Mouse (Mus musculus) limb, embryonic 13.5 days (tissue): ENCODE results near the gene Dact3. TPM values are rescaled to one million over a fixed set of nuclear protein-coding genes. Genes with fewer than 3 reads are reported as not detected.

Experiments
- ATAC-seq: fragments of 200-750 bp; cut with Nextera tagmentation; 2 replicates; pipeline ENCODE4 v1.8.0; 2017; ENCODE audit warnings: low read depth, moderate number of reproducible peaks, moderate TSS enrichment; ENCODE audit not compliant: low FRiP score
- H3K27ac ChIP-seq: fragments of 300-500 bp; sonication (generic); 2 replicates; pipeline ENCODE4 v1.5.1; 2015; ENCODE audit warnings: inconsistent platforms, mild to moderate bottlenecking, moderate library complexity
- H3K27me3 ChIP-seq: fragments of 300-500 bp; sonication (generic); 2 replicates; pipeline ENCODE4 v1.6.1; 2015; ENCODE audit warnings: mild to moderate bottlenecking, inconsistent platforms
- H3K36me3 ChIP-seq: fragments of 300-500 bp; sonication (generic); 2 replicates; pipeline ENCODE4 v1.6.1; 2015; ENCODE audit warnings: inconsistent platforms, mild to moderate bottlenecking, moderate library complexity
- H3K4me1 ChIP-seq: fragments of 300-500 bp; sonication (generic); 2 replicates; pipeline ENCODE4 v1.6.1; 2015; ENCODE audit warnings: inconsistent platforms
- H3K4me2 ChIP-seq: fragments of 300-500 bp; sonication (generic); replicated peaks from 2 replicates; pipeline ENCODE4 v1.6.1; 2015; ENCODE audit warnings: inconsistent platforms, mild to moderate bottlenecking, moderate library complexity
- H3K4me3 ChIP-seq: fragments of 300-500 bp; sonication (generic); 2 replicates; pipeline ENCODE4 v1.5.1; 2015; ENCODE audit warnings: moderate library complexity, mild to moderate bottlenecking, inconsistent platforms
- H3K9ac ChIP-seq: fragments of 300-500 bp; sonication (generic); 2 replicates; pipeline ENCODE4 v1.6.1; 2015; ENCODE audit warnings: mild to moderate bottlenecking, inconsistent platforms
- H3K9me3 ChIP-seq: fragments of 300-500 bp; sonication (generic); 2 replicates; pipeline ENCODE4 v1.6.1; 2016; ENCODE audit warnings: inconsistent platforms
- WGBS: fragments of 180-500 bp; shearing (Covaris S2); methylation state at CpG from one replicate; pipeline ENCODE4 v1.1.7; 2015; 5-methylcytosine and 5-hydroxymethylcytosine counted together
- polyA plus RNA-seq: library from polyadenylated mRNA; unstranded; fragments of >200 nt; fragmentation: Nextera tagmentation; extraction: Ambion mirVana; gene quantifications from 2 replicates; pipeline ENCODE4 v1.2.1, GENCODE M21; 2015

Gene Dact3
- 5.1 and 6.1 TPM in 2 replicates for polyA plus RNA-seq

- H3K9ac ChIP-seq: peak within 1 kb of the TSS; percentile 93
- H3K27me3 ChIP-seq: no peaks in the 10 kb centered on the region
- H3K9me3 ChIP-seq: no peaks in the 10 kb centered on the region
- peak within 1 kb of the TSS; percentile 94 for H3K4me3 ChIP-seq
- H3K36me3 ChIP-seq: peaks cover 38% of the 10 kb centered on the region
- H3K4me2 ChIP-seq: peak within 1 kb of the TSS; percentile 91
- H3K4me1 ChIP-seq: peaks cover 24% of the 10 kb centered on the region
- H3K27ac ChIP-seq: peak within 1 kb of the TSS; percentile 93
- 0% methylated on average over 1 of the region's 1 CpGs for WGBS
- ATAC-seq: no peak
Observed at GRCm38 (mm10) chr7:16875310-16875325, at the start of gene Dact3. Gene Dact3 (plus strand): TSS chr7:16875317.

- H3K4me3 ChIP-seq: no peak overlapping the region
- no peaks in the 10 kb centered on the region for H3K9me3 ChIP-seq
- no peak overlapping the region for H3K27ac ChIP-seq
- H3K27me3 ChIP-seq: no peaks in the 10 kb centered on the region
- peaks cover 85% of the 10 kb centered on the region for H3K36me3 ChIP-seq
- no peak overlapping the region for H3K9ac ChIP-seq
- WGBS: 83% methylated on average over 10 of the region's 10 CpGs
- H3K4me1 ChIP-seq: peaks cover 18% of the 10 kb centered on the region
- no peak overlapping the region for H3K4me2 ChIP-seq
- ATAC-seq: no peak
Observed at GRCm38 (mm10) chr7:16825785-16826184, 49.3 kb upstream of the Dact3 start.

- H3K27ac ChIP-seq: no peak overlapping the region
- no peak overlapping the region for H3K4me2 ChIP-seq
- no peaks in the 10 kb centered on the region for H3K27me3 ChIP-seq
- H3K9ac ChIP-seq: peak overlapping the region; percentile 20; the same call in 1 of the 2 replicates
- peaks cover 93% of the 10 kb centered on the region for H3K36me3 ChIP-seq
- no peaks in the 10 kb centered on the region for H3K9me3 ChIP-seq
- H3K4me1 ChIP-seq: peaks cover 10% of the 10 kb centered on the region; the same call in 1 of the 2 replicates
- H3K4me3 ChIP-seq: no peak overlapping the region
- 68% methylated on average over 5 of the region's 5 CpGs for WGBS
- no peak for ATAC-seq
Observed at GRCm38 (mm10) chr7:16826571-16826970, 48.5 kb upstream of the Dact3 start.

GRCm38 (mm10) chr7:16827274-16827673, 47.8 kb upstream of the Dact3 start:
- no peak overlapping the region for H3K4me3 ChIP-seq
- H3K9ac ChIP-seq: no peak overlapping the region
- H3K9me3 ChIP-seq: no peaks in the 10 kb centered on the region
- ATAC-seq: no peak
- H3K27me3 ChIP-seq: no peaks in the 10 kb centered on the region
- no peak overlapping the region for H3K4me2 ChIP-seq
- 70% methylated on average over 4 of the region's 4 CpGs for WGBS
- peaks cover 99% of the 10 kb centered on the region for H3K36me3 ChIP-seq
- 0 out of 2 replicates have a peak, but pooled peaks cover 5% of the 10 kb centered on the region for H3K4me1 ChIP-seq
- H3K27ac ChIP-seq: no peak overlapping the region

- Histone ChIP-seq H3K27me3 (no peaks in the 10 kb centered on the region), H3K36me3 (peaks cover 100% of the 10 kb centered on the region), H3K4me2 (no peak overlapping the region), H3K9me3 (no peaks in the 10 kb centered on the region), H3K4me3 (no peak overlapping the region), H3K27ac (no peak overlapping the region), H3K9ac (no peak overlapping the region), H3K4me1 (no peaks in the 10 kb centered on the region)
- WGBS: 86% methylated on average over 9 of the region's 9 CpGs
- ATAC-seq: no peak
Observed at GRCm38 (mm10) chr7:16830449-16830848, 44.7 kb upstream of the Dact3 start.

GRCm38 (mm10) chr7:16837916-16838803, 37.0 kb upstream of the Dact3 start:
- 0 out of 2 replicates have a peak, but pooled peaks cover 3% of the 10 kb centered on the region for H3K4me1 ChIP-seq
- H3K9me3 ChIP-seq: no peaks in the 10 kb centered on the region
- H3K9ac ChIP-seq: no peak overlapping the region
- no peak overlapping the region for H3K4me2 ChIP-seq
- 93% methylated on average over 18 of the region's 18 CpGs for WGBS
- no peaks in the 10 kb centered on the region for H3K27me3 ChIP-seq
- ATAC-seq: no peak
- no peak overlapping the region for H3K4me3 ChIP-seq
- H3K27ac ChIP-seq: no peak overlapping the region
- peaks cover 75% of the 10 kb centered on the region for H3K36me3 ChIP-seq

- no peak for ATAC-seq
- peaks cover 67% of the 10 kb centered on the region for H3K36me3 ChIP-seq
Observed at GRCm38 (mm10) chr7:16838804-16839426, 36.2 kb upstream of the Dact3 start.

GRCm38 (mm10) chr7:16839427-16840108, 35.5 kb upstream of the Dact3 start:
- Histone ChIP-seq H3K9ac (no peak overlapping the region), H3K4me2 (no peak overlapping the region), H3K4me1 (peaks cover 13% of the 10 kb centered on the region), H3K4me3 (no peak overlapping the region), H3K36me3 (peaks cover 61% of the 10 kb centered on the region), H3K27me3 (no peaks in the 10 kb centered on the region), H3K9me3 (no peaks in the 10 kb centered on the region), H3K27ac (no peak overlapping the region)
- WGBS: 92% methylated on average over 12 of the region's 12 CpGs
- ATAC-seq: no peak

More at GRCm38 (mm10) chr7:16838804-16839426, 36.2 kb upstream of the Dact3 start:
- H3K4me3 ChIP-seq: no peak overlapping the region
- 84% methylated on average over 6 of the region's 6 CpGs for WGBS
- peaks cover 6% of the 10 kb centered on the region for H3K4me1 ChIP-seq
- H3K9ac ChIP-seq: no peak overlapping the region
- H3K27me3 ChIP-seq: no peaks in the 10 kb centered on the region
- H3K9me3 ChIP-seq: no peaks in the 10 kb centered on the region
- H3K4me2 ChIP-seq: no peak overlapping the region
- H3K27ac ChIP-seq: no peak overlapping the region

GRCm38 (mm10) chr7:16840109-16840491, 35.0 kb upstream of the Dact3 start:
- Histone ChIP-seq H3K36me3 (peaks cover 55% of the 10 kb centered on the region), H3K4me3 (no peak overlapping the region), H3K4me2 (no peak overlapping the region), H3K27ac (no peak overlapping the region), H3K27me3 (no peaks in the 10 kb centered on the region), H3K4me1 (peaks cover 18% of the 10 kb centered on the region), H3K9me3 (no peaks in the 10 kb centered on the region), H3K9ac (no peak overlapping the region)
- ATAC-seq: no peak
- WGBS: 86% methylated on average over 2 of the region's 2 CpGs

- Histone ChIP-seq H3K36me3 (peaks cover 55% of the 10 kb centered on the region), H3K9ac (no peak overlapping the region), H3K4me1 (peaks cover 28% of the 10 kb centered on the region), H3K9me3 (no peaks in the 10 kb centered on the region), H3K27ac (peak overlapping the region; percentile 86; the same call in 1 of the 2 replicates), H3K4me2 (no peak overlapping the region), H3K27me3 (no peaks in the 10 kb centered on the region), H3K4me3 (no peak overlapping the region)
- no peak for ATAC-seq
- WGBS: 77% methylated on average over 4 of the region's 4 CpGs
Observed at GRCm38 (mm10) chr7:16841078-16841477, 34.0 kb upstream of the Dact3 start.

- Histone ChIP-seq H3K4me1 (peaks cover 28% of the 10 kb centered on the region), H3K27ac (peak overlapping the region; percentile 86; the same call in 1 of the 2 replicates), H3K4me3 (peak overlapping the region; percentile 68), H3K27me3 (no peaks in the 10 kb centered on the region), H3K9me3 (no peaks in the 10 kb centered on the region), H3K36me3 (peaks cover 56% of the 10 kb centered on the region), H3K4me2 (peak overlapping the region; percentile 98), H3K9ac (peak overlapping the region; percentile 19; the same call in 1 of the 2 replicates)
- no peak for ATAC-seq
- WGBS: 43% methylated on average over 11 of the region's 11 CpGs
Observed at GRCm38 (mm10) chr7:16841561-16842560, 33.3 kb upstream of the Dact3 start.
